Mouse (Mus musculus) layer of hippocampus, adult 18-20 months (tissue): ENCODE data around the gene Nlrp3. TPM values are rescaled to one million over a fixed set of nuclear protein-coding genes. Genes with fewer than 3 reads are reported as not detected.
A peak's percentile ranks its signal among the peaks of the same experiment; 100 is the strongest.
"Not testable (repeated sequence)": the region's sequence is repeated elsewhere in the genome, so short reads cannot be mapped to it uniquely, and the experiment has no call there.

ENCODE experiments used
- DNase-seq, 2 experiments: peaks; one replicate each; pipeline ENCODE4 v3.0.0; 2022; ENCODE audit warnings: low spot score in 2 of 2
- total RNA-seq, 2 experiments: library from RNA; stranded (reverse); gene quantifications; 2 replicates each; pipeline ENCODE4 v1.2.3; 2021

The Nlrp3 gene
- total RNA-seq, 2 experiments from 2014 or later: 0.79 to 0.92 TPM

DNA sequence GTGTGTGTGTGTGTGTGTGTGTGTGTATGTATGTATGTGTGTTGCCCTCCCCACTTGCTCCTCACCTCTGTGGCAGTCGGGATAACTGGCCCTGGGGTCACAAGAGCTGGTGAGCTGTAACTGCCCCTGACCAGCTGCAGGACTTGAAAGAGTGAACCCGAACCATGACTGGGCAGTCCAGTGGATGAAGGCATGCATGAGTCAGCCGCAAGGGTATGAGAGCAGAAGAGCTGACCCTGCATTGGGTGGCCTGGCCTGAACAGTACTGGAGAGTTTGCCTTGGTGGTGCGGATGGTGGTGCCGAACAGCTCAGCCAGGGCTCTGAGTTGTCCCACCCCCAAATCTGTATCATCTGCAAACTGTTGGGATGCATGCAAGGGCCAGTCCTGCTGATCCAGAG, 9.8 kb upstream of the Nlrp3 start:
- DNase-seq: no peak

DNA sequence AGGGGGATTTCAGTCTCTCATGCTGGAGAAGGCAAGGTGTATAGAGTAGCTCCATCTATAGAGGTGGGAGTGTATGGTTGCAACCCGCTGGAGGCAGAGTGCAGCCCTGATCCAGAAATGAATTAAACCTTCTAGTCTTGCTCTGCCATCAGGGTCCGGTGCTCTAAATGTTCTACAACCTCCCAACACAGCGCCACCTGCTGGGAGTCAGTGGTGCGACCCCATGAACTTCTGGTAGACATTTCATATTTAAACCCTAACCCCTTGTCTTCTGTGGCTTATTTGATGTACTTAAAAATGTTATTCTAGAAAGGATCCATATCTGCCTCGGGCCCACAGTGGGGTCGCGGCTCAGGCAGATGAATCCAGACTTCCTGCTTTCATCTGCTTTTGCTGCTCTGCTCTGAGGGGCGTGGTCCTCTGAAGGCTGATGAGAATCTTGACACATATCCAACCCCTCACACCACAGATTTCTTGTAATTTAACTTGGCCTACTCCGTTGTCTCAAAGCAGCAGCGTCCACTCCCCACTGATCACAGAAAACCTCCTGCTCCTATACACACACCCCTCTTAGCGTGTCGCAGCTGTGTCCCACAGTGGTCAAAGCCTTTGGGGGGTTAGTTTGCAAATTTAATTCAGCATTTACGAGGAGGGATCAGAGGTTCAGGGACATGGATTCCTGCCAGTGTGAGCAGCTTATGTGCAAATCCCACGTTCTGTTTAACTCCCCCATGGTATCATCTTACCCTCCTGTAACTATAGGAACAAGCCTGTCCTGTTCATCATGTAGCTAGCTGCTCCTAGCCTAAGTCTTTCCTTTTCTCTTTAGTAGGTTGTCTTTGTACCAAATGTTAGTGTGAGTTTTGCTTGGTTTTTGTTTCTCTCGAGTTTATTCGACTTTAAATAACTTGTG, 3.9 kb upstream of the Nlrp3 start:
- DNase-seq: no peak

DNA sequence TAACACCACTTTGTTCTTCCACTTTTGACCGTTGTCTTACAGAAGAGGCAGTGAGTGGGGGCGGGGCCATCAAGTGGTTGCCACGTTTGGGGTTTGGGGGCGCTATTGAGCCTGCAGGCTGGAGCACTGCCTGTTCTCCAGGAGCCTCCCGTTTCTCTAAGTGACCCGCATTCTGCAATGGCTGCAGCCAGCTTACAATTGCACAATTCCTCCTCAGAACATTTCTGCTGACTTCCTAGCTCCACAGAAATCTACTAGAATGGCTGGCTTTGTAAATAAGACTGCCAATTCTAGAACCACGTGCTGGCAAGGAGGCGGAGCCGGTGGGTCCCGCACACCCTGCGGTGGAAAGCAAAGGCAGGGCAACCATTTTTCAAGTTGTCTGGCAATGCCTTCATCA, 3.0 kb upstream of the Nlrp3 start:
- peak; percentile 19 to 44 for DNase-seq

DNA sequence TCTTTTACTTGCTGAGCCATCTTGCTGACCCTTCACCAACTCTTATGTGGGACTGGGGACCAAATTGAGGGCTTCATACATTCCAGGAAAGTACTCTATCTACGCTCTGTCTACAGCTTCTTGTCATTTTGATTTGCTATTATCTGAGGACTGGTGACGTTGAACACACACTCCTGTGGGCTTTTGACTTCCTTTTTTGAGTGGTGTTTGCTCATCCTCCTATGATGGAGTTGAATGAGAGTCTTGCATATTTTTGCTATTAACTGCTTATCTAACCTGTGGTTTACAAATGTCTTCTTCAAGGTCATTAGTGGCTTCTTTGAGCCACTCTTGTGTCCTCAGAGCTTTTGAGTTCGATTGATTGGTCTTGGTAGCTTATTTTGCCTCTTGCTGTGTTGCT, 1.2 kb upstream of the Nlrp3 start:
- DNase-seq: no peak

DNA sequence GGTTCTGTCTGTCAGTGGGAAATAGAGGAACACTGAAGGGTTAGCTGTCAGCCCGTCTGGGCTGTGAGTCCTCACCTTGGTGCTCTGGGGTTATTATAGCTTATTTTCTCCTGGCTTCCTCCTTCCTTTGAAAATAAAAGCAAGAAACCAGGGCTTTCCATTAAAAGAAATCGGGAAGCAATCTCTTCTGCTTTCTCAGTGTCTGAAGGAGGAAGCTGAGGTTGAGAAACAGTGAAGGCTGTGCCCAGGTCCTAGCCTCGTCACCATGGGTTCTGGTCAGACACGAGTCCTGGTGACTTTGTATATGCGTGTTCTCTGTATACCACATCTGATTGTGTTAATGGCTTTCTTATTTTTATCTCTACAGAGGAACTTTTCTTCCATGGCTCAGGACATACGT, 1.1 kb downstream of the Nlrp3 start:
- DNase-seq: no peak

DNA sequence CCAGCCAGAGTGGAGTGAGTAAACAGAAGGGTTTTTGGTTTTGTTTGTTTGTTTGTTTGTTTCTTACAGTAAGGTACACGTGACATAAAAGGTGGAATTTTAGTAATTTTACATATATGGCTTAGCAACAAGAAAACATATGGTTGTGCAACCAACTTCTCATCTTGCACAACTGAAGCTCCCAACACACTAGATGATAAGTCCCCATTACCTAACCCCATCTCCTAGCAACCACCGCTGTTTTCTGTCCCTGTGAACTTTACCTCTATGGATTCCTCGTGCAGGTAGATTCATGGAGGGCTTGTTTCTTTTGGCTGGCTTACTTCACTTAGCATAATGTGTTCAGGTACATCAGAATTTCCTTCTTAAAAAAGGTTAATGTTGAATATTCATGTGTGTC, 2.0 kb downstream of the Nlrp3 start:
- no peak for DNase-seq

DNA sequence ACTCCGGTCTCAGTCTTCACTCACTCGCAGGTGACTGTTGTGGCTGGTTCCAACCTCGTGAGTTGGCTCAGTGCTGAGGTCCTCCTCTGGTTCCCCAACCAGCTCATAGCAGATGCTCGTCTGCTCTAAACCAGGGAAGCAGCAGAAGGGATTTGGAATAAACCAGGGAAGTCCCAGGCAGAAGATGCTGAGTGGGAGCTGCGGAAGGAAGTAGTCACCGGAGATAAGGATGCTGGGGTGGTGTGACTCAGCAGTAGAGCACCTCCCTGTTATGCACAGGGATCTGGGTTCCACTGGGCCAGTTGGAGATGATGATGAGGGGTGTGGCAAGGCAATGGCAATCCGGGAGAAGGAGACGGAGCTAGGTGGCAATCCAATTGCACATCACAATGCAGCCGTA, 2.6 kb downstream of the Nlrp3 start:
- no peak for DNase-seq

DNA sequence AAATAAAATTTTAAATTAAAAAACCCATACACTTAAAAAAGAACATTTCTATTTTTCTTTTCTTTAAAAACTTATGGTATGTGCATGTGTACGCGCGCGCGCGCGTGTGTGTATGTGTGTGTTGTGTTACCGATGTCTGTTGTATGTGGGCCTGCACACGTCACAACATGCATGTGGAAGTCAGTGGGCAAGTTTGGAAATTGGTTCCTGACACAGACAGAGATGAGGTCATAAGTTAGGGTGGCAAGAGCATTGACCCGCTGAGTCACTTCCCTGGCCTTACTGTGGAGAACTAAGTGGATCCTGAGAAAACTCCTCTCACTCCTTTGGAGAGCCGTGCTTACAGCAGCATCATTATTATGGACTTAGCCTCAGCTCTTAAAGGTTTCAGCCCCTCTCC, 12.8 kb downstream of the Nlrp3 start:
- no peak for DNase-seq

DNA sequence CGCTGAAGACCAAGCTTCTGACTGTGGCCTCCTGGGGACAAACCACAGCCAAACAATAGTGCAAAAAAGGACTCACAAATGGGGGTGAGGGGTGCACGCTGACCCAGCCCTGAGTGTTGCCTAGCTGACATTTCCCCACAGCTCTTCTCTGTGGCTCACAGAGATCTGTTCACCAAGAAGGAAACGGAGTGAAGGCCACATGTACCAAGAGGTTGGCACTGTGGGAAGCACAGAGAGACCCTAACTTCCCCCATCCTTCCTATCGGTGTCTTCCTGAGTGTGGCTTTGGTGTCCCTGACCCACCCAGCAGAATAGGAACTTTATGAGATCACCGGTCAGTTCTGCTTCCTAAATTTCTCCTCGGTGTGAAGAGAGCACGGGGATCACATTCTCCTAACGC, 13.2 kb downstream of the Nlrp3 start:
- no peak for DNase-seq

DNA sequence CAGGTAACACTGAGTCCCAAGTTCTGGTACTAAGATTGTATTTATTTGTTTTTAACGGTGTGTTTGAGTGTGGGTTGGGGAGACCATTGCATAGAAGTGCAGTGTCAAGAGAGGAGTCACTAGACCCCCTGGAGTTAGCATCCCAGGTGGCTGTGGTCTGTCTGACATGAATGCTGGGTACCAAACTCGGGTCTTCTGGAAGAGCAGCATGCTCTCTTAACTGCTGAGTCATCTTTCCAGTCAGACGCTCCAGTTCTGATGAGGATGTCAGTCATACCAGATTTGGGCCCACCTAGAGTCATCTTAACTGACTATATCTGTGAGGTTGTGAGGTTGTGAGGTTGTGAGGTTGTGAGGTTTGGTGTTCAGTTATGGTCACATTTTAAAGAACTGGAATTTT, 19.5 kb downstream of the Nlrp3 start:
- DNase-seq: no peak

DNA sequence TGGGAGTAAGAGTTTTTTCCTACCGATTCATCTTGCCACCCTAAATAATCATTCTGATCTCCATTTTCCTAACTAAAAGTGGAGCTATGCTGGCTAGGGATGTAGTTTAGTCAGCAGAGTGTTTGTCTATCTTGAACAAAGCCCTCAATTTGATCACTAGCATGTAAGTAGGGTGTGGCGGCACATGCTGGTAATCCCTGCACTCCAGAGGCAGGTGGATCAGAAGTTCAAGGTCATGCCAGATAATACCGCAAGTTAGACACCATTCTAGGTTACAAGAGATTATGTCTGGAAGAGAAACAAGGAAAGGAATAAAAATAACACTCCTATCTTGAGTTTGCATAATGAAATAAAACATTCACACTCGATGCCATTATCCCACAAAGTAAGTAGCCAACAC, 21.0 kb downstream of the Nlrp3 start:
- DNase-seq: no peak

DNA sequence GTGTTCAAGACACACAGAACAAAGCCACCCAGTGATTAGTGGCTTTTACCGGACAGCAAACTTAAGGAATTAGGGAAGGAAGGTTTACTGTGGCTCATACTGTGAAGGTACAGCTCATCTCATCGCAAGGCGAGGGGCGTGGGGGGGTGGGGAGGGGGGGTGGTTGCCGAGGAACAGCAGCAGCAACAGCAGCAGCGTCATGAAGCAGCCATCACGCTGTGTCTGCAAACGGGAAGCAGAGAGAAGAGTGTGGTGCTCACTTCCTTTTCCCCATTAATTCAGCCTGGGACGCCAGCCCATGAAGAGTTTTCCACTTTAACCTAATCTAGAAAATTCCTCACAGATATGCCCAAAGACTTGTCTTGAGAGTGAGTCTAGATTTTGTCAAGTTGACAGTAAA, 21.5 kb downstream of the Nlrp3 start:
- DNase-seq: no peak

DNA sequence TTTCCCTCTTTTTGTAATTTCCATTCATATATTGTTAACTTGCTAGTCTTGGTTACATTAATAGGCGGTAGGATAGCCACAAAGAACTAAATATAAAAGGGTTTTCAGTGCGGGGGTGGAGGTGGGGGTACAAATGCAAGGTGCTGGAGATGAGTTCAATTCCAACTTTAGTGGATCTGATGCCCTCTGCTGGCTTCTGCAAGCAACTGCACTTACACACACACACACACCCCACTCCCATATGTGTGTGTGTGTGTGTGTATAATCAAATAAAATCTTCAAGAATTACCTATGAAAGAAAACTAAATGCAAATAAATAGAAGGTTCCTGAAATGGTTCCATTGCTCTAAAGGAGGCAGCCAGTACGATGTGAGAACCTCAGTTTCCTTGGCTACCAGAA, 27.9 kb downstream of the Nlrp3 start:
- DNase-seq: no peak

DNA sequence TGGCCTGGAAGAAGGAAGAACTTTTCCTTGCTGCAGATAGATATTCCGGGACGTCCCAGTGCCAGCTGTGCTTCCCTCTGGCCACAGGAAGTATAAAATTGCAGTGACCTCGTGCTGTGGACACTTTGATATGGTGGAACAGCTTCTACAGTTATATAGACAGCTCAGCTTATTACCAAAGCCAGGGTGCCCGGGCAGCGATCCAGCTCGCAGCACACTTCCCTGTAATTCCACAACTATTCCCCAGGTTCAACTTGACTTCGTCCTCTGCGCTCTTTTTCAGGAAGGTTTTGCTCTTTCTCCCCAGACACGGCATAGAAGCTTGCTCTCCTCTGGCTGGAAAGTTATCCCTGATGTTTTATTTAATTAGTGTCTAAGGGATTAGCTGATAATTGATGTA, 34.4 kb downstream of the Nlrp3 start:
- no peak for DNase-seq

DNA sequence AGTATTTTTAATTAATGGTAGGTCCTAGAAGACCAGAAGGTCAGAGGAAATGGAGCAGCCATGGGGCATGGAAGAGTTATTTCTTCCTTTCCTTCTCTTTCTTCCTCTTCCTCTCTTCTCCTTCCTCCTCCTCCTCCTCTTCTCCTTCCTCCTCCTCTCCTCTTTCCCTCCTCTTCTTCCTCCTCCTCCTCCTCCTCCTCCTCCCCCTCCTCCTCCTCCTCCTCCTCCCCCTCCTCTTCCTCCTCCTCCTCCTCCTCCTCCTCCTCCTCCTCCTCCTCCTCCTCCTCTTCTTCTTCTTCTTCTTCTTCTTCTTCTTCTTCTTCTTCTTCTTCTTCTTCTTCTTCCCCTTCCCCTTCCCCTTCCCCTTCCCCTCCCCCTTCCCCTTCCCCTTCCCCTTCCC, 34.8 kb downstream of the Nlrp3 start, which contains the start of gene Olfr222:
Olfr222 (minus strand) TSS at position 101 of the 400 bp plus-strand sequence.
- not testable (repeated sequence) for DNase-seq

DNA sequence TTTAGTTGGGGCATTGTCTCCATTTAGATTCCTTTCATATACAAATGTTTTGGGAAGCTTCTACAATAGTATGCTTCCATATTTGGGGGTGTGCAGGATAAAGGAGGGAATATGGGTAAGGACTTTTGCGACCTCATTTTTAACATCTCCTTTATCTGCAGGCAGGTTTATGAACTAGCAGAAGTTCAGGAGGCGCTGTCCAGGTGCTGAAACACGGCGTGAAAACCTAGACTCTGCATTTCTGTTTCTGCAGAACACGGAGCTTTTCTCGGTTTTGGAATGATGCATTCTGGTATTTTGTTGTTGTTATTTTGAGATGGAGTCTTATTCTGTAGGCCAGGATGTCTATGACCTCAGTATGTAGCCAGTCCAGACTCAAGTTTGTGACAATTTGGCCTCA, 43.2 kb downstream of the Nlrp3 start:
- no peak for DNase-seq

DNA sequence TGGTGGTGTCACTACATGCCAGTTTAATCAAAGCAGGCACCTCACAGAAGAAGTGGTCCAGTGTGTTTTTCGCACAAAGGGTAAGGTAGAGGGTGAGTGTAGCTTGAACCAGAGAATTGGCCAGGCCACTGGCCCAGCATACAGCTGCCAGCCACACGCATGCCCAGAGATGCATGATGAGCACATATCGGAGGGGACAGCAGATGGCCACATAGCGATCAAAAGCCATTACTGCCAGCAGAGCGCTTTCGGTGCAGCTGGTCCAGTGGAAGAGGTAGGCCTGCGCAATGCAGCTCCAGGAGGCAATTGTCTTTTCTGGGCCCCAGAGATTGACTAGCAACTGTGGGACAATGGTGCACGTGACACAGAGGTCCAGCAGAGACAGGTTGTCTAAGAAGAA, 48.1 kb downstream of the Nlrp3 start:
- DNase-seq: no peak

DNA sequence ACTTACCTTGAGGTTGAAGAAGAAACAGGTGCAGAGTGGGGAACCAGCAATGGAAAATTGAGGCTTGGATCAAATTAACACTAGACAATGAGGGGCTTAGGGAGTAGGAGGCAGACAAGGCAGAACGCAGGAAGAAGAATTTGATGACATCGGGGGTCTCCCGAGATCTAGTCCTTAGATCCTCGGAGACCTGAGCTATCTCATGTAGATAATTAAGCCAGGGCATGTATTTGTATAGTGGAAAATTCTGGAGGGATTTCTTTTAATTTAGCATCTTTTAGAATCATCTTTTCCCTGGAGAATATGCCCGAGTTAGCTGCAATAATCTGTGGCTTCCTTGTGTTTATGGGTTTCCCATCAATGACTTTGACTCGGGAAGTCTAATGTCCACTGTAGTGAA, 51.8 kb downstream of the Nlrp3 start, which contains the start of gene Olfr223:
Olfr223 (minus strand) TSS at position 101 of the 400 bp plus-strand sequence.
- DNase-seq: no peak

DNA sequence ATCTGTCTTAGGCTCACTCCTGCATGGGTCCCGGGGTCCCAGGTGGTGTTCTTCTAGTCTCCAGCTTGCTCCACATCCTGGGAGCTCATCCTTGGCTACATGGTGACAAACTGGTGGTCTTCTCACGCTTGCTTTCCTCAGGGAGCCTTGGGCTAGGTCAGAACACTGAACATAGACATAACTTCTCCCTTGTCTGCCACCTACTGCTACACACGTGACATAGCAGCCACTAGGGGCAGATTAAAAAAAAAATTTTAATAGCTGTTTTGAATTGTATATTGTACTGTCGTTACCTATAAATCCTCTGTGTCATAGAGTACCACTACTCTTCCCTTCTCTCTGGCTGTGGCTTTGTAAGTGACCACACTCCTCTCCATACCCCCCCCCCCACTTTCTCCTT, 54.7 kb downstream of the Nlrp3 start:
- DNase-seq: no peak

DNA sequence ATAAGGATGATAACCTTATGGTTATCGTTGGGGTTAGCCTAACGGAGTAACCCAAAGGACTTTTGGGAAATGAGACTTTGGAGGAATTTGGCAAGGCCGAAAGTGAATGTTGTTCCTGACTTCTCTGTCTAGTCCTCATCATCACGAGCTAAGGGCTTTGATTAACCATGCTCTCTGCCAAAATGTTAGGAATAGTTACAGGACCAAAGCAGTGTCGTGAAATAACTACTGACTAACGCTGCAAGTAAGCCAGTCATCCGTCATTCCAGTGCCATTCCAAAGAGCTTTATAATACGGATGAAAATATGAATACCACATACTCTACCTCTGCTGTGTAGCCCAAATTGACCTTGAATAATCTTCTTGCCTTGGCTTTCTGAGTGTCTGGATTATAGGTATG, 55.6 kb downstream of the Nlrp3 start:
- no peak for DNase-seq

DNA sequence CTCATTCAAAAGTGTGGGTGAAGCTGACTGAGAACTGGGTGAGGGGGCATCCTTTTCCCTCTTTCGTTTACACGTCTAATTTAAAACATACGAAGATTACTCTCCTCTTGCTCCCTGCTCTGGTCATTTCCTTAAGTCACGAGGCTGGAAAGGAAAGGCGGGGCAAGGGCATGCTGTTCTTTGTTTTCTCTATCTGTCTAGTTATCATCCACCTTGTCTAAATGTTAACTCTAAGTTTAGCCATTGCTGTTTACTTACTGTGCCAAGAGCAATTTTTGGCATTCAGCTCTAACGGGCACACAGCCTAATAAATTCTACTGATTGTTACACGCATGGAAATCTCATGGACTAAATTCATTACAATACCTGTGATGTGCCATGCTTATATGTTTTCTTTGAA, 57.8 kb downstream of the Nlrp3 start:
- peak in 1 of 2 experiments; percentile 11 for DNase-seq

DNA sequence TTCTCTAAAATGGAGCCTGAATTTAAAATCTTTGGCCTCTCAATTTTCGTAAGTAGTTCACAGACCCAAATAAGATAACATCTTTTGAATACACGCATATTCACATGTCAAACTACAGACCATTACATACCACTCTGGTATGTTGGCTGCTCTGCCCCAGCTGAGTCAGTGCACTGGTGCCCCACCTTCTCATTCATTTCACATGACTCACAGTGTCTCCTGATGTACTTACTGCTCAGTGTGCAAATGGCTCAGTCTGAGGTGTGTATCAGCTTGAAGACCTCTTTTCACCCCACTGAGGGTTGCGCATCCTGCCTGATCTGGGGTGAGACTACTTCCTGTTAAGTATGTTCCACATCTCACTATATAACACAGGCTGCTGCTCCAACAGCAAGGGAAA, 59.5 kb downstream of the Nlrp3 start:
- no peak for DNase-seq

DNA sequence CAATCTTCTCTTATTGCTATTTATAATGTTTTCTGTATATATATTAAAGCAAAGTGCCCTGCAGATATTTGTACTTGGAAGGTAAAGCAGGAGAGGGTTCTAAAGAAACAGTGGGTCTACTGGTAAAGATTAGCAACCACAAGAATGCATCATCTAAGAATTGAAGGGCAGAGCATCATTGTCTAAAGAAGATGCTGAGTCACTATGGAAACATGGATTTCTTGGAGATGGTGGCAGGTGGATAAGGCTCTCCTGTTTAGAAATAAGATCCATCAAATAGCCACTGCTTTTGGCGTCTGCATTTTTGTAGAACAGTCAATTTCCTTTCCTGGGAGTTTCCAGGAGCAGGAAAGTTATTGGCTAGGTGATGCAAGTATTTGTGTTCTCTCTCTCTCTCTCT, 60.9 kb downstream of the Nlrp3 start:
- DNase-seq: no peak
